Mouse (Mus musculus) heart, adult 2 months (tissue): ENCODE measurements around the gene Dennd1c. TPM values are rescaled to one million over a fixed set of nuclear protein-coding genes. Genes with fewer than 3 reads are reported as not detected.

Experiments used
- DNase-seq, 2 experiments: peaks; one replicate each; pipeline ENCODE4 v3.0.0; 2021
- H3K27ac ChIP-seq: fragments of 200-600 bp; 2 replicates; pipeline ENCODE4 v1.8.1; 2022
- H3K27me3 ChIP-seq: fragments of 200-500 bp; 2 replicates; pipeline ENCODE4 v1.6.1; 2012; ENCODE audit warnings: mild to moderate bottlenecking, low read length, inconsistent platforms, mixed read lengths; ENCODE audit not compliant: control insufficient read depth, insufficient read depth
- H3K36me3 ChIP-seq: fragments of 200-500 bp; 2 replicates; pipeline ENCODE4 v1.6.1; 2012; ENCODE audit warnings: low read length, inconsistent platforms; ENCODE audit not compliant: control insufficient read depth, insufficient read depth
- H3K4me1 ChIP-seq: fragments of 200-500 bp; 2 replicates; pipeline ENCODE4 v1.6.1; 2011; ENCODE audit warnings: low read length; ENCODE audit not compliant: control insufficient read depth, insufficient read depth
- H3K4me3 ChIP-seq: fragments of 200-600 bp; 2 replicates; pipeline ENCODE4 v1.8.1; 2022
- H3K79me2 ChIP-seq: fragments of 200-500 bp; replicated peaks from 2 replicates; pipeline ENCODE4 v1.6.1; 2012; ENCODE audit warnings: mild to moderate bottlenecking, inconsistent platforms, low read length, moderate library complexity, mixed read lengths; ENCODE audit not compliant: control insufficient read depth, insufficient read depth
- H3K9ac ChIP-seq: fragments of 200-500 bp; 2 replicates; pipeline ENCODE4 v1.6.1; 2012; ENCODE audit warnings: low read depth, mild to moderate bottlenecking, control low read depth, inconsistent platforms, low read length, mixed read lengths
- CTCF ChIP-seq: fragments of 200-600 bp; IDR thresholded peaks from 2 replicates; pipeline ENCODE4 v1.8.1; 2022; ENCODE audit warnings: antibody characterized with exemption, mild to moderate bottlenecking, moderate library complexity
- EP300 ChIP-seq: fragments of 200-500 bp; IDR thresholded peaks from 2 replicates; pipeline ENCODE4 v1.6.1; 2011; ENCODE audit warnings: low read depth, low read length, control low read depth; ENCODE audit not compliant: insufficient read depth
- POLR2A ChIP-seq: fragments of 200-500 bp; IDR thresholded peaks from 2 replicates; pipeline ENCODE4 v1.6.1; 2011; ENCODE audit warnings: mild to moderate bottlenecking, low read depth, low read length, control low read depth; ENCODE audit not compliant: insufficient read depth
- WGBS: fragments of 180-500 bp; shearing (Covaris S2); methylation state at CpG from one replicate; pipeline ENCODE4 v1.1.7; 2018; 5-methylcytosine and 5-hydroxymethylcytosine counted together
- intact Hi-C: fragments of 180-260 bp; cut with DNase I; formaldehyde crosslinking; loops from one replicate; pipeline ENCODE4 v1.15.1; 2025
- polyA plus RNA-seq: library from polyadenylated mRNA; depleted of rRNA; stranded (reverse); fragments of >200 nt; gene quantifications from 2 replicates; pipeline ENCODE4 v1.2.3, GENCODE M21; 2012
- total RNA-seq, 2 experiments: library from RNA; stranded (reverse); gene quantifications; 2 replicates each; pipeline ENCODE4 v1.2.3; 2021

Dennd1c gene
- total and polyA plus RNA-seq, 3 experiments, result 1.1 to 5.1 (median 2.0) TPM

- no peaks in the 10 kb centered on the region for H3K36me3 ChIP-seq
- H3K79me2 ChIP-seq, result no peaks in the 10 kb centered on the region
- no peaks in the 10 kb centered on the region for H3K4me1 ChIP-seq
- no peak overlapping the region for H3K9ac ChIP-seq
- no peak overlapping the region for H3K27ac ChIP-seq
- intact Hi-C loops, result no loop called here
- H3K4me3 ChIP-seq, result no peak overlapping the region
- TF ChIP-seq CTCF (no peak), EP300 (no peak), POLR2A (no peak)
- DNase-seq, result no peak
- H3K27me3 ChIP-seq, result no peaks in the 10 kb centered on the region
- 59% methylated on average over 5 of the region's 5 CpGs for whole genome bisulfite sequencing
These were observed 20.0 kb upstream of the Dennd1c start for GRCm38 (mm10) chr17:57098321-57098720.

- H3K36me3 ChIP-seq, result no peaks in the 10 kb centered on the region
- no peak overlapping the region for H3K9ac ChIP-seq
- TF ChIP-seq CTCF (peak; percentile 94), POLR2A (no peak), EP300 (0 out of 2 replicates have a peak, but pooled peaks have one; percentile 28)
- H3K27ac ChIP-seq, result no peak overlapping the region
- H3K27me3 ChIP-seq, result no peaks in the 10 kb centered on the region
- DNase-seq, result peak; percentile 83 to 90
- H3K4me3 ChIP-seq, result peak overlapping the region; percentile 14; the same call in 1 of the 2 replicates
- H3K4me1 ChIP-seq, result no peaks in the 10 kb centered on the region
- H3K79me2 ChIP-seq, result no peaks in the 10 kb centered on the region
- intact Hi-C loops, result loop anchor here (1.0 to 2.0 kb wide), 4 partner anchors 71 to 238 kb away; partner anchors contain the start of gene Alkbh7
- 2% methylated on average over 11 of the region's 11 CpGs for WGBS
These were observed 18.3 kb upstream of the Dennd1c start for GRCm38 (mm10) chr17:57096623-57096920.

DNA sequence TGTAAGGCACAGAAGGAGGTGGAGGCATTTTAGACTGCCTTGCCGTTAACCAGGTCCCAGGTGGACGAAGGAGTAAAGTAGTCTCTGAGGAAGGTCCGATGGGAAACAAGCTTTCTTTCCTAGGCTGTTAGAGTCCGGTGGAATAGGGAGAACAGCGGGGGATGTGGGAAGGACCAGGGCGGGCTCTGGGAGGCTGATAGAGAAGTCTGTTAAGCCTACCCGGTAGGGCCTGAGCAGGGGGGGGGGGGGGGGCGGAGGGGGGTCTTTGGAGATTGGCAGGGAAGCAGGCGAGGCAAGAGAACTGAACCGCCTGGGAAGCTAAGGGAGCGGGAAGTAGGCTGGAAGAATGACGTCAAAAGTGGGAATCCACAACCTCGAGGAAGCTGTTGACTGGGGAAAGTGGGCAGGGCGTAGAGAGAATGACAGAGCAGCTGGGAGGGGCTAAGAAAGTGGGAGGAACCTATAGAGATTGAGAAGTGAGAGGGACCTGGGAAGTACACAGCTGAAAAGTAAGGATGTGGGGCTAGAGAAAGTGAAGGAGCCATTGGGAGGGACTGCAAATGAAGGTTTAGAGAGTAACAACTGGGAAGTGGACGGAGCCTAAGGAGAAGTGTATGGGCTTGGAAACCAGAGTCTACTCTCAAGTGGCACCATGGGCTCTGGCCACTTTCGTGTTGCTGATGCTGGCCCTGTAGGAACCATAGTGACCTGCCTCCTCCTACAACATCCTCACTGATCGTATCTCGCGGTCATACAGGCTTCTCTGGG lies 17.7 kb upstream of the Dennd1c start:
- H3K4me3 ChIP-seq, result peak overlapping the region; percentile 14; the same call in 1 of the 2 replicates
- H3K4me1 ChIP-seq, result no peaks in the 10 kb centered on the region
- peak; percentile 65 to 75 for DNase-seq
- H3K27ac ChIP-seq, result no peak overlapping the region
- no peaks in the 10 kb centered on the region for H3K79me2 ChIP-seq
- H3K9ac ChIP-seq, result no peak overlapping the region
- 2% methylated on average over 18 of the region's 19 CpGs for WGBS
- intact Hi-C loops, result loop anchor here (1.0 to 2.0 kb wide), 4 partner anchors 71 to 239 kb away; partner anchors contain the start of gene Alkbh7
- no peaks in the 10 kb centered on the region for H3K27me3 ChIP-seq
- TF ChIP-seq EP300 (no peak), CTCF (no peak), POLR2A (no peak)
- H3K36me3 ChIP-seq, result no peaks in the 10 kb centered on the region

- no peak overlapping the region for H3K27ac ChIP-seq
- H3K79me2 ChIP-seq, result no peaks in the 10 kb centered on the region
- DNase-seq, result no peak
- H3K9ac ChIP-seq, result no peak overlapping the region
- no peaks in the 10 kb centered on the region for H3K36me3 ChIP-seq
- WGBS, result 98% methylated on average over 3 of the region's 3 CpGs
- no peak overlapping the region for H3K4me3 ChIP-seq
- intact Hi-C loops, result no loop called here
- TF ChIP-seq POLR2A, result no peak
- TF ChIP-seq EP300, result no peak
- TF ChIP-seq CTCF, result no peak
- H3K27me3 ChIP-seq, result no peaks in the 10 kb centered on the region
- H3K4me1 ChIP-seq, result no peaks in the 10 kb centered on the region
These were observed 15.9 kb upstream of the Dennd1c start for GRCm38 (mm10) chr17:57094222-57094621.

GRCm38 (mm10) chr17:57087049-57087832 lies 8.9 kb upstream of the Dennd1c start, which contains the start of gene Tubb4a:
TSS of gene Tubb4a (minus strand) at chr17:57087782.
- intact Hi-C loops, result no loop called here
- Histone ChIP-seq H3K27ac (no peak within 1 kb of the TSS), H3K27me3 (no peaks in the 10 kb centered on the region; the same call in 1 of the 2 replicates), H3K4me1 (no peaks in the 10 kb centered on the region), H3K4me3 (peak within 1 kb of the TSS; percentile 27; the same call in 1 of the 2 replicates), H3K36me3 (no peaks in the 10 kb centered on the region), H3K79me2 (no peaks in the 10 kb centered on the region), H3K9ac (no peak within 1 kb of the TSS)
- TF ChIP-seq EP300 (no peak), POLR2A (peak; percentile 56), CTCF (no peak)
- WGBS, result 4% methylated on average over 31 of the region's 31 CpGs
- peak; percentile 45 to 58 for DNase-seq
